Mouse (Mus musculus) T-cell, adult 2 months (primary cell): ENCODE results near the gene Prkag1.
A peak's percentile ranks its signal among the peaks of the same experiment; 100 is the strongest.
"Not testable (repeated sequence)": the region's sequence is repeated elsewhere in the genome, so short reads cannot be mapped to it uniquely, and the experiment has no call there.

Experiments used
- DNase-seq: peaks from one replicate; pipeline ENCODE4 v3.0.0; 2022; ENCODE audit warnings: low spot score

Gene Prkag1

DNA sequence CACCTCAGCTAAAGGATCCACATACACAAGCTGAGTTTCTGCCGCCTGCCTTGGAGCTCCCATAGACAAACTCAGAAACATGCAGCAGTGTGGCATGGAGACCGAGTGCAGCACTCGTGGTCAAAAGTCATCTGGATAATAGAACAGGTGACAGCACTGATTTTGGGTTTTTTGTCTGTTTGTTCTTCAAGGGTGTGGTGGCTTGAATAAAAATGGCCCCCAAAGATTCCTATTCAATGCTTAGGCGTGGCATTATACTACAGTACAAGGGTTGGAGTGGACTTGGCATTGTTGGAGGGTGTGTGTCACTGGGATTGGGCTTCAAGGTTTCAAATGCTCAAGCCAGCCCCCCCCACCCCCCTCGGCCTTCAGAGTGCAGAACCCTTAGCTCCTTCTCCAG lies 9.2 kb downstream of the Prkag1 start:
- no peak for DNase-seq

DNA sequence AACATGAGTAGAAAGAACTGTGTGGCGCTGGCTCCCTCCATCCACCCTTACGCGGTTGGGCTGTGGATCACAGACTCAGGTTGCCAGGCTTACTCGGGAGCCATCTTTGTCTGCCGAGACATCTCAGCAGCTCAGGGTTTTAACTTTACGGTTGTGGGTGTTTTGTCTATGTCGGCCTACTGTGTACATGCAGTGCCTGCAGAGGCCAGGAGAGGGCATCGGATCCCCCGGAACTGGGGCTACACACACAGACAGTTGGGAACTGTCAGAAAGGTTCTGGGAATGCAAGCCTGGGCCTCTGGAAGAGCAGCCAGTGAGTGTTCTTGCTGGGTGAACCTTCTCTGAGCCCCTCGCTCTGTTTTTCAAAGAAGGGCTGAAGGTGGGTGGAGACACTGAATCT lies 9.9 kb downstream of the Prkag1 start:
- peak; percentile 62 for DNase-seq

DNA sequence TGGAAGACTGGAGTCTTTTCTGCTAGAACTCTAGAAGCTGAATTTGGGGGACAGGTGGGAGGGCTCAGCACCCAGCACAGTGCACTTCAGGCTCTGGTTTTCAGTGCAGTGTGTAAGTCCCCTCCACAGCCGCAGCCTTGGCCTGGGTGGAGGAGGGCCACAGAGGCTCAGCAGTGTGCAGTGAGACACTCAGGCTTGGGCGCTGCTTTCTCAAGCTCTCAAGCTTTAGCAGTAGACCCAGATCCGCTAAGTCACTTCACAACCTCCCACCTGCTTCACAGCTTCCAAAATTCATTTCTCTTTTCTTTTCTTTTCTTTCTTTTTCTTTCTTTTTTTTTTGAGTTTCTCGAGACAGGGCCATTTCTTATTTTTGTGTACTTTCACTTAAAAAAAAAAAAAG lies 10.4 kb downstream of the Prkag1 start:
- DNase-seq, result no peak

DNA sequence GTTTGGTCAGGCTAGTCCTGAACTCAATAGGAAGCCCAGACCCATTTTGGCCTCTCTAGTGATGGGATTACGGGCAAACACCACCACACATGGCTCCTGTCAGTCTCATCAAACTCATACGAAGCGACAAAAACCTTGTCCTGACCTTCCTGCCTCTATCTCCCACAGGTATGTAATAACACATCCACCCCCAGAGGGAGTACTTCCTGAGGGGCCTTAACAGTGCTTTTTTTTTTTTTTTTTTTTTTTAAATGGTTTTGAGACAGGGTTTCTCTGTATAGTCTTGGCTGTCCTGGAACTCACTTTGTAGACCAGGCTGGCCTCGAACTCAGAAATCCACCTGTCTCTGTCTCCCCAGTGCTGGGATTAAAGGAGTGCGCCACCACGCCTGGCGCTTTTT lies 13.2 kb downstream of the Prkag1 start:
- no peak for DNase-seq

DNA sequence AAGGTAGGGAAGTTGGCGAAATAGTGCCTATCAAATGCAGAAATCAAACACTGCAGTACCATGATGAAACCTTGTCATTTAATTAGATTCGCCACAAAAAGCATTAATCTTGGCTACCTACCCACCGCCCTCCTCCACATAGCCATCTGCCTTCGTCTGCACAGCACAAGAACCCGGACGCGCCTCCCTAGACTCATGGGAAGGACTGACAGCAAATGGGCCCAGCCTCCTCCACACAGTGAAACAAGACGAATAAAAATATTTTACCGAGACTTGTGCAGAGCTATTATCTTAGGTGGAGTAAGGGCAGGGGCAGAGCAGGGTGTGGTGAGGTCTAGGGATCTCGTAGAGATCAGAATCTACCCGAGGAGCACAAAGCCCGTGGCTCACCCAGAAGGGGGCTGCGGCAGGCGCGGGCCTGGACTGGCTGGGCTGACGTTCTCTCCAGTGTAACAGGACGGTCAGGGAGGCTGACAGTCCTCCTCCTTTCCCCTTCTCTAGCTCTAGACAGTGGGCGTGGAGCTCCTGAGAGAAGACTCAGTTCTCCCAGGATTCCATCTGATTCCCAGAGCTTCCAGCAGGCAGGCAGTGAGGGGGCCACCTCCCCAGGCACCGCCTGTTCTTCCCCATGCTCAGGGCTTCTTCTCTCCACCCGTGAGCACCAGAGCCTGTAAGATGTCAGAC lies 18.4 kb downstream of the Prkag1 start:
- DNase-seq, result no peak

- DNase-seq, result not testable (repeated sequence)
Measured at GRCm38 (mm10) chr15:98810212-98810611, 21.1 kb downstream of the Prkag1 start.

GRCm38 (mm10) chr15:98809390-98809789 lies 21.9 kb downstream of the Prkag1 start, which contains the start of gene Ddn:
TSS of gene Ddn (minus strand) at chr15:98809490.
- no peak for DNase-seq

- DNase-seq, result no peak
Measured at GRCm38 (mm10) chr15:98808651-98809134, 22.6 kb downstream of the Prkag1 start.

- DNase-seq, result peak; percentile 72
Measured at GRCm38 (mm10) chr15:98807895-98808650, 23.2 kb downstream of the Prkag1 start.

- DNase-seq, result no peak
Measured at GRCm38 (mm10) chr15:98806809-98807770, 24.2 kb downstream of the Prkag1 start.

DNA sequence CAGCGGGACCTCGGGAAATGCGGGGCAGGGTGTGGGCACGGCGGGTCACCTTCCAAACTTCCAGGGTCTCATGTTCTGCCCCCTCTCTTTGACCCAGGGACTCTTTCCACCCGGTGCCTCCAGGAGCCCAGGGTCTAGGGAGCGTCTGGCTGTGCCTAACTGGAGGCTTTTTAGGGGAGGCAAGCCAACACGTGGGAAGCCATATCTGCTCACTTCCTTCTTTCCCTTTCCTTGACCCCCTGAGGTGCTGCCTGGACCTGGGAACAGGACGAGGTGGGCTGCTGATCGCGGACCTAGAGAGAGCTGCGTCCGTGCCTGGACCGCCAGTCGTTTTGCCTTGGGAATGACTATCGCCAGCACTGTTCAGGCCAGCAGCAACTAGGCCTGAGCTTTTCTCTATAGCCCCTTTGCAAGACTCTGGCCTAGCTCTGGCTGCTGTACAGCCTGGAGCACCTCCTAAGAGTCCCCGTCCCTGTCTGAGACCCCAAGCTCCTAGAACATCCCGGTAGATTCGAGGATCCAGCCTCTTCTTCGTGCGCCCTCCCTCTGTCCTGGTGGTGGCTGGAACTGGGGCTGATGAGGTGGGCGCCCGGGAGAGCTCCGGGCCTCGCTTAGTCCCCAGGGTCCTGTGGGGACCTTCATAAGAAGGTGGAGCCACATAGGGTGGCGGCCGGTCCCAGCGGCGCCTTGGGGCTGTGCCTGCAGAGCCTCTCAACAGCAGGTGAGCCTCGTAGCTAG lies 25.1 kb downstream of the Prkag1 start:
- DNase-seq, result no peak

DNA sequence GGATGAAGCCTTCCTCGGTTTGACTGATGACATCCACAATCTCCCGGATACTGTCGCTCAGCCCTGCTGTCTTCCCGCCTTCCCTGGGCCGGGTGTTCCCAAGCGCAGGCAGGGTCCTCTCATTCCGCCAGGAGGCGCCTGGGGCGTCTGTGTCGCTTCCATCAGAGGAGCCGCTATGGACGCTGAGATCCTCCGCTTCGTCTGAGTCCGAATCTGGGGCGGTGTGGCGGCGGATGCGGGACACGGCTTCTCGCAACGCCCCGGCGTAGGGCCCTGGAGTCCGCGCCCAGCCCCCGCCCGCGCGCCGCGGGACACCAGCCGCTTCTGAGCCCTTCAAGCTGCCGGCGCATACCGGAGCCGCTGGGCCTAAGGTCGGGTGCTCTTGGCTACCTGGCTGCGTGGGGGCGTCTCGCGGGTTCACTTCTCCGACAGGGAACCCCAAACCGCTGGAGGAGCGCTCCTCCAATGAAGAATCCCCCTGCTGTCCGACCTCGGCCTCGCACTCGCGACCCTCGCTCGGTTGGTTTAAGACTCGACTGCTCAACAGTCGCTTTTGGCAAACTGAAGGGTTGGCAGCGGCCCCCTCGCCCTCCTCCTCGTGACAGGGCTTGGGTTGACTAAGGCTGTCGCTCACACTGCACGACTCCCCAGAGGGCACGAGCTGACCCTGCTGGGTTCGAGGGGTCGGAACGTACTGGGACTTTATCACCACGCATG lies 25.8 kb downstream of the Prkag1 start:
- no peak for DNase-seq

DNA sequence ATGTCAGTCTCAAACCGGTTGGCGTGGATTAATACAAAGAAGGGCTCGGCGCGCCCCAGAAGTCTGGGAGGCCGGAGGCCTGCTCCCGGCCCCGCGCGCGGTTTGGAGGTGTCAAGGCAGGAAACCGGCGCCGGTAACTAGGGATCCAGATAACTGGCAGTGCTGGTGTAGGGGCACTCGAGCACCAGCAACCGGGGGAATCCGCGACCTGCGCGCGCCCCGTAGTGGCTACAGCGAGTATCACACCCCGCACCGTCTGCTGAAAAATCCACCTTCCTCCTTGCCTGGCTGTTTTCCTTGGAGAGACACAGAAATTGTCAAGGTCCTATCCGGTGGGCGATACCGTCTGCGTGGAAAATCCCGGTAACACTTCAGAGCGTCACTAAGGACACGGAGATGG lies 27.3 kb downstream of the Prkag1 start:
- peak; percentile 70 for DNase-seq

DNA sequence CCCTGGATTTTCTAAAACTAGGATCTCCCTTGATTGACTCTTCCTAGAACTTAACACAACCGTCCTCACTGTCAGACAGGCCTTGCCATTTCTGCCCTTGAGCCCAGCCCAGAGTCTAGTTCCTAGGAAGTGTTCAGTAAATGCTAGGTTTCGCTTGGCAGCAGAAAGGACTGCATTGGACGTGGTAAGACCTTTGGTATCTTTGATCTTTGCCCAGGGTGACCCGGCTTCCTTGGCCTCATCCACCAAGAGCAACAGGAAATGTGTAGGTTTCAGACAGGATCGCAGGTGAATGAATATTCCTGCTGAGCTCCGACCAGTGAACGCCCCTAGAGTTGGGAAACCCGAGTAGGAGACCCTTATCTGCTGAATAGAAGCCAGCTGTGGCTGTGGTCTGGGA lies 28.4 kb downstream of the Prkag1 start:
- DNase-seq, result no peak

DNA sequence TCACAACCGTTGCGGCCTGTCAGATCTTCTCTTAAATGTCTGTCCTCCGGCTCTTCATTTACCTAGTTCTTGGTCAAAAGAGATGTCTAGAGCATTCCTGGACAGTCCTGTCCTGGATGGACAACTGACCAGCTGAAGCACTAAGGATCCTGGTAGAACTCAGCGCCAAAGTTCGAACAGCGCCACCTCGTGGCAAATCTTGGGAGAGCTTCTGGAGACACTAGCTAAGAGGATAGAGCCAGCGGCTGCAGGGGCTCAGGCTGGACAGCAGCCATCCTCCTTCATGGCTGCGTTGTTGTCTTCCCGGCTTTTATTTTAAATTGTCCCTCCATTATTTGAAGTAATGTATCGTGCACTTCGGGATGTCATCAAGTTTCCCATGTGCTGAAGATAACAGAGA lies 31.9 kb downstream of the Prkag1 start:
- DNase-seq, result peak; percentile 64

DNA sequence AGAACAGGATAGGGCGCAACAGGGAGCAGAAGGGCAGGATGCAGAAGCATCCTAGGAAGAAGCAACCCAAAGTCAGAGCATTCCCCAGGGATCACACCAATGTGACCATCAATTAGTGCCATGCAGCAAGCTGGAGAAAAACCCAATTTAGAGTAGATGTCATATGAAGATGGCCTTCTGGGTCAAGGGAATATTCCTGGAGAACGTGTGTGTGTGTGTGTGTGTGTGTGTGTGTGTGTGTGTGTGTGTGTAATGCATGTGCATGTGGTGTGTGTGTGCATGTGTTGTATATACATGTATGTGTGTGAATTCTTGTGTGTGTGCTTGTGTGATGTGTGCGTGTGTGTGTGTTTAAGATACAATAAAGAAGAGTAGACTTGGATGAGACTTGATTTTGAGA lies 32.4 kb downstream of the Prkag1 start:
- no peak for DNase-seq

- DNase-seq, result no peak
Measured at GRCm38 (mm10) chr15:98797835-98798492, 33.4 kb downstream of the Prkag1 start.

- DNase-seq, result no peak
Measured at GRCm38 (mm10) chr15:98796803-98797595, 34.3 kb downstream of the Prkag1 start.

GRCm38 (mm10) chr15:98793141-98793698 lies 38.1 kb downstream of the Prkag1 start:
- DNase-seq, result no peak
